Mouse (Mus musculus) frontal cortex, adult 2 months (tissue): ENCODE results near the gene Ccdc121. TPM values are rescaled to one million over a fixed set of nuclear protein-coding genes. Genes with fewer than 3 reads are reported as not detected.
A peak's percentile ranks its signal among the peaks of the same experiment; 100 is the strongest.
"Not testable (repeated sequence)": the region's sequence is repeated elsewhere in the genome, so short reads cannot be mapped to it uniquely, and the experiment has no call there.

ENCODE experiments used
- DNase-seq, 2 experiments: peaks; one replicate each; pipeline ENCODE4 v3.0.0; 2022; ENCODE audit warnings: low spot score in 1 of 2; ENCODE audit errors: extremely low spot score in 1 of 2
- polyA plus RNA-seq: library from polyadenylated mRNA; depleted of rRNA; stranded (reverse); fragments of >200 nt; gene quantifications from 2 replicates; pipeline ENCODE4 v1.2.3, GENCODE M21; 2012; rRNA removed

Ccdc121 gene
- polyA plus RNA-seq, 1 experiment = 0.46 TPM

- no peak for DNase-seq
Measured at GRCm38 (mm10) chr1:181512430-181513129, 1.3 kb upstream of the Ccdc121 start.

GRCm38 (mm10) chr1:181510855-181511254, 396 bp downstream of the Ccdc121 start:
- DNase-seq = not testable (repeated sequence)

GRCm38 (mm10) chr1:181505367-181505766, 5.9 kb downstream of the Ccdc121 start:
- DNase-seq = no peak

GRCm38 (mm10) chr1:181503471-181503870, 7.8 kb downstream of the Ccdc121 start:
- no peak for DNase-seq

GRCm38 (mm10) chr1:181484696-181485095, 26.6 kb downstream of the Ccdc121 start:
- DNase-seq = peak in 1 of 2 experiments; percentile 34

- no peak for DNase-seq
Measured at GRCm38 (mm10) chr1:181476557-181476956, 34.7 kb downstream of the Ccdc121 start.

- DNase-seq = no peak
Measured at GRCm38 (mm10) chr1:181476141-181476540, 35.1 kb downstream of the Ccdc121 start.

GRCm38 (mm10) chr1:181469415-181469814, 41.8 kb downstream of the Ccdc121 start:
- DNase-seq = no peak

GRCm38 (mm10) chr1:181467321-181467670, 44.0 kb downstream of the Ccdc121 start:
- no peak for DNase-seq

GRCm38 (mm10) chr1:181466601-181467320, 44.5 kb downstream of the Ccdc121 start:
- DNase-seq = peak; percentile 53 to 71

GRCm38 (mm10) chr1:181466040-181466439, 45.2 kb downstream of the Ccdc121 start:
- no peak for DNase-seq

- no peak for DNase-seq
Measured at GRCm38 (mm10) chr1:181465027-181465426, 46.2 kb downstream of the Ccdc121 start.

GRCm38 (mm10) chr1:181462906-181463179, 48.4 kb downstream of the Ccdc121 start:
- DNase-seq = peak in 1 of 2 experiments; percentile 34

GRCm38 (mm10) chr1:181462051-181462905, 49.0 kb downstream of the Ccdc121 start:
- DNase-seq = no peak

GRCm38 (mm10) chr1:181461484-181461883, 49.8 kb downstream of the Ccdc121 start:
- DNase-seq = no peak

- peak in 1 of 2 experiments; percentile 46 for DNase-seq
Measured at GRCm38 (mm10) chr1:181460283-181460682, 51.0 kb downstream of the Ccdc121 start.

Other genes starting within 250 kb of the Ccdc121 start
- gene Cnih3, start 158.8 kb downstream of the Ccdc121 start, polyA plus RNA-seq = 45.6 and 61.1 TPM in 2 replicates
- gene Dnah14, start 65.1 kb upstream of the Ccdc121 start, polyA plus RNA-seq = 1.3 and 2.6 TPM in 2 replicates